Mouse (Mus musculus) right cerebral cortex, adult 2 months (tissue): ENCODE data around the gene Intu.

Source experiments
- DNase-seq, 2 experiments: peaks; one replicate each; pipeline ENCODE4 v3.0.0; 2021 to 2022; ENCODE audit warnings: low spot score in 2 of 2

Intu gene

DNA sequence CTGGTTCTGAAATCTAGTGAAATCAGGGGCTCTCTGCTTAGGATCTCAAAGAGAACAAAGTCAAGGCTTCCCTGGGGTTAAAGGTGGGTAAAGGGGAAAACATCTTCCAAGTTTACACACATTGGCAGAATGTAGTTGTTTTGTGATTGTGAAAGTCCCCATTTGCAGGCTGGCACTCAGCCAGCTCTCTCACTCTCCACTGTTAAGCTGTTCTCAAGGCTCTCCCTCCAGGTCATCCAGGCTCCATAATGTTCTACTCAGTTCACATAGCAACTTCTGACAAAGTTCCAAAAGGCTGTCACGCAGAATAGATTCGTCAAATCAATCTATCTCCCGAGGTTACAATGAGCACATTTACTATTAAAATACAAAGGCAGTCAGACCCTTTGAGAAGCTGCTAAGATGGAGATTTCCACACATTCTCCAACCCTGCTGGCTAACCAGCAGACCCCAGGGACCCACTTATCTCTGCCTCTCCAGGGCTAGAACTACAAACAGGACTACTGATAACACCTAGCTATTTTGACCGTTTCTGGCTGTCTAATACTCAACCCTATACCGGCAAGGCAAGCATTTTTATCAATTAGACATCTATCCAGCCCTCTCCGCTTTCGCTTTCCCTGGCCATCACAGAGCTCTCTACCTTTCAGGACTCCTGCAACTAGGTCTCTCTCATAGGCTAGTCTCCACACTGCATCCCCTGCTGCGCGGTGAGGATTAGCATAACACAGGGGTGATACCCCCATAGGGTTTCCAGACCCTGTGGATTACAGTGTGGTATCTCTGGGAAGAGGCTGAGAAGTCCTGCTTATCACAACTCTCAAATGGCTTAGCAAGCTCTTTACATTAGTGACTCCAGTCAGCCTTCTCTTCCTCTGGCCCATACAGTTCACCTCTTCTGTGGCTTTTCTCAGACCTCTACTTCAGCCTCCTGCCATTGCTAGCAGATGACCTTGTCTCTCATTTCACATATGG lies 2.8 kb upstream of the Intu start:
- no peak for DNase-seq

DNA sequence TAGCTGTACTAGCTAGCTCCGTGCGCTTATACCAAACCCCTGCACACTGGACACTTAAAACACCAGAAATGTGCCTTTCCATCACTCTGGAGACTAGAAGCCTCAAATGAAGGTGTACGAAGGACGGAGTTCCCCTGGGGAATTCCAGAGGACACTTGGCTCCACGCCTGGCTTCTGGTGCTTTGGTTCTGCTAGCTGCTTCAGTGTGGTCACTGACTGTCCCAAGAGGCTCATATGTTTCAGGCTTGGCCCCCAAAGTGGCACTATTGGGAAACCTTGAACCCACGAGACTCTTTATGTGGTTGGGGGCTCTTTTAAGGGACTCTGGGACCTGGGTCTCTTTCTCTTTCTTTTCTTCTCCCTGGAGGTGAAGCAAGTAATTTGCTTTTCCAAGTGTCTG lies 2.1 kb upstream of the Intu start:
- no peak for DNase-seq

DNA sequence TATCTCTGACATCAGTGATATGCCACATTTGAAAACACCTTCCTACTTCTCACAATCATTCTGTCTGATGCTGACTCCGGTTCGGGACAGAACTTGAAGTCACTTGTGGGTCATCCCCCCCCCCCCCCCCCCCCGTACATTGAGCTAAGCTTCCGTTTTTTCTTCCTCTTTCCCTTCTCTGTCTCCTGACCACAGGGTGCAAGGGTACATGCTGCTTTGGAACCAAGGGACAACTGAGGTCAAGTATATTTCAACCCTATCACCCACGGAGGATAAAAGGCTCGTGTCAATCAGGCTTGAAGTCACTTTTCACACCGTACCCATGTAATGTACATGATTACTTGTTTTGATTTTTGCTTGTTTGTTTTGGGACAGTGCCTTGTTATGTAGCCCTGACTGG lies 241 bp upstream of the Intu start:
- no peak for DNase-seq

DNA sequence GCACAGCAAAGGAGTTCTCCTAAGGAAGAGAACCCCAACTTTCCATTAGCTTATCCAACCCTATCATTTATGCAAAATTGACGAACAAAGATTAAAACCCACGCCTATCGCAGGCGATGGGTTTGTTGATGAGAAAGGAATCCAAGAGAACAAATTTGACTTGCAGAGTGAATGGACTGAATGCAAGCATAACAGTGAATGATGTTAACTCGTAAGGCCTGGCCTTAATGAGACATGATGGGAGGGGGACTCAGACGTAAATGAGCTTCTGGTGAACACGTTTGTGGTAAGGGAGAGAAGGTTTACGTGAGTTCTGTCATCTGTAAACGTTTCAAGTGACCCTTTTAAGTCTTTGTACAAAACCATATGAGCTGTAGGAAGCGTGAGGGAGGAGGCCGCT lies 1.2 kb downstream of the Intu start:
- no peak for DNase-seq

DNA sequence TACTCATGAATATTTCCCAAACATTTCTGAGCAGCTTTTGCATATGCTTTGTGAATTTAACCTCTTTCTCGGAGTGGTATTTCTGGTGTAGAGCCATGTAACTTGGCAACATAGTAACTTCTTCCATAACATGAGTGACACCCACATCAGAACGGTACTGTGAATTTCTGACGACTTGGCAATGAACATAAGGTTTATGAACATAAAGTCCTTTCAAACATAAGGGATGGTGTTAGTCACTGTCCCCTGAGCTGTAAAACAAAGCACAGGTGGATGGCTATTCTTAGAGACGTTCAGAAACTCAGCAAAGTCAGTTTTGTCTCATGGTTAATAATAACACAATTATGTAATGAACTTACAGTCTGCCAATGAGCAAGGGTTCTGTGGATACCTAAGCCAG lies 3.1 kb downstream of the Intu start:
- no peak for DNase-seq

DNA sequence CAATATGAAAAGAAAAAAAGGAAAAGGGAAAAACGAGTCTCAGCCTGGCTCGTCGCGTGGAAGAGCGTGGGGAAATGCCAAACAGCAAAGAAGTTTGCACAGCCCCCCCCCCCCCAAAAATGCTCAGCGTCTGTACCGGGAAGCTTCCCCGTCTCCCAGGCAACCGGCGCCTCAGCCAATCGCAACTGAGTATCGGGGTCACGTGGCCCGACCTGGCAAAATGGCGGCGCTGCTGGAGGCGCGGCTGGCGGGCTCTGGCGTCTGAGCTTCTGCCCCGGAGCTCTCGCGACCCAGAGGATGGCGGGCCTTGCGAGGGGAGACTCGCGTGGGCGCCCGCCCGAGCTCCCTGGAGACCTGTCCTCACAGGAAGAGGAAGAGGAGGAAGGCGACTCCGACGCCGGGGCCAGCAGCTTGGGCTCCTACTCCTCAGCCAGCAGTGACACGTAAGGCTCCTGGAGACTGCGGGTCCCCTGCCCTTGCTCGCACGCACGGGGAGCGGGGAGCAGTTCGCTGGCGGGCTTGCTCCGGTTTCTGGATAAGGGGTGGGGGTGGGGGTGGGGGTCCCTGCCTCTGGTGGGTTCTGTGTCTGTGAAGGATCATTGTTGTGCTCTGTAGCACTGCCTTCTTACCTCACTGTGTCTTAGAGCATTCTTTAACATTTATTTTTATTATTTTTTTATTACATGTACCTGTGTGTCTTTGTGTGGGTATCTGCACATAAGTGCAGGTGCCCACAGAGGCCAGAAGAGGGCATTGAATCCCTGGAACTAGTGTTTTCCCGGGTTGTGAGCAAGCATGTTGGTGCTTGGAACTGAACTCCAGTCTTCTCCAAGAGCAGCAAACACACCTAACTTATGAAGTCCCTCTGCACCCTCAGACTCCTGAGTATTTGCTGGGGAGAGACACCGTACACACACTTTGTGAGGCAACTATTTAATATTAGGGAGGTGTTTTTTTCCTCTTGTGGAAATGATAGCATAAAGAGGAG lies 9.8 kb downstream of the Intu start:
- DNase-seq = peak; percentile 91

DNA sequence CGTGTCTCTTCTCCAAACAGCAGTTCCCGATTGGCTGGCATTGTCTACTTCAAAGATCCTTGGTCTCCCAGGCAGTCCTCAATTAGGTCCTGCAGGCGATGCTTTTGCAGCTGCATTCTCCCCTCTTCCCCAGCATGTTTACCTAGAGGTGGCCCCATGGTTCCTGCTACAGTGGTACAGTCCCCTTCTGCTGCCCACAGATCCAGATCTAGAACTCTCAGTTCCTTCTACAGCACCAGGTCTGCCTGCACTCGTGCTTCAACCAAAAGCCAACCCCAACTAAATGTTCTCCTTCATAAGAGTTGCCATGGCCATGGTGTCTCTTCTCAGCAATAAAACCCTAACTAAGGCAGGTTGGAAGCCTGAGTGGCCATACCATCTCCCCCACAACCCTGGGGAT lies 15.5 kb downstream of the Intu start:
- DNase-seq = no peak

DNA sequence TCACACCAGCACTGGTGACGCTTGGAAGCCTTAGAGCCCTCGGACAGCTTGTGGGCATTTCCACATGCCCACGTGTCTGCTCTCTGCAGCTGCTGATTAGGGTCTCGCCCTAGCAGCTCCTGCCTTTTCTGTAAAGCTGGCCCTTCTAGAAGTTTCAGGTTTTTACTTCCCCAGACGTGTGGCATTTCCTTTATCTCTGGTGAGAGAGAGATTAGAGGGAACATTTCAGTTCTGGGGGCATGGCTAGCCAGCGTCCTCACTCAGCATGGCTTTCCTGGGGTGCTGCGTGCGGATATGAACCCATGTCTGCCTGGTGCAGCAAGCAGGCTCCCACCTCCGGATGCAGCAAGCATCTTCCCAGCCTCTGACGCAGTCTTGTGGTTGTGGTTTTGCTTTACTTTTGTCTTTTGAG lies 121.9 kb downstream of the Intu start:
- DNase-seq = no peak

DNA sequence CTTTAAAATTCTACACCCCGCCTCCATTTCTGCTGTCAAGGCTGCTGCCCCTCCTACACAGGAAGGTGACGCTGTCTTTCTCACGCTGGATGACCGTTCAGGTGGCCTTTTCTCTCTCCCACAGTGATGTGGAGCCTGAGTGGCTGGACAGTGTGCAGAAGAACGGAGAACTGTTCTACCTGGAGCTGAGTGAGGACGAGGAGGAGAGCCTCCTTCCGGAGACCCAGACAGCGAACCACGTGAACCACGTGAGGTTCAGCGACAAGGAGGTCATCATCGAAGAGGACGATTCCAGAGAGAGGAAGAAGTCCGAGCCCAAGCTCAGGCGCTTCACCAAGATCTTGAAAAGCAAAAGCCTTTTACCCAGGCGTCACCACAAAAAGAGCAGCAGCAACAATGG lies 122.5 kb downstream of the Intu start:
- no peak for DNase-seq

DNA sequence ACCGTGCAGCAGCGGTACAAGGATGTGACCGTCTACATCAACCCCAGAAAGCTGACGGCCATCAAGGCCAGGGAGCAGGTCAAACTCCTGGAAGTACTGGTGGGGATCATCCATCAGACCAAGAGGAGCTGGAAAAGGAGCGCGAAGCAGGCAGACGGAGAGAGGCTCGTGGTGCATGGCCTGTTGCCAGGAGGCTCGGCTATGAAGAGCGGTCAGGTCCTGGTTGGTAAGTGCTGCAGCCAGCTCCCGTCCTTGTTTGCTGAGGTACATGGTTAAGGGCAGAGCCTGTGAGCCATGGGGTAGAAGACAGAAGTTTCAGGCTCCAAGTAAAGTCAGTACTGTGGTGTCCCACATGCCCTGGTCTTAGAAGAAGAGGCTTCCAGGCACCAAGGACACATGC lies 122.9 kb downstream of the Intu start:
- no peak for DNase-seq

DNA sequence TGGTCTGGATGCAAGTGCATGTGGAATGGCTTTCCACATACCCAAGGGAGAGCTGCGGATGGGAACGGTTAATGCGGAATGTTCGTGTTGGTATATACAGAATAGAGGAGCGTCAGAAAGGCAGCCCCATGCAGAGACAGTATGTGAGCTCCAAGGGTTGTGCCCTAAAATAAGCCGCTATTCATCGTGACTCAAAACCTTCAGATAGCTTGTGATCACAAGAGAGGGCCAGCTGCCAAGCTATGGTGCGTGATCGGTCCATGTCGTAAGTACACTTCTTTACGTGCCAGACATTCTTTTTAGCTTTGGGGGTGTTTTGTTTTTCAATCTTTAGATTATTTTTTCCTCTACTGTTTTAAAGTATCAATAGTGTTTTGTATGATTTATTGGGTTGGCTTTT lies 124.5 kb downstream of the Intu start:
- DNase-seq = no peak

DNA sequence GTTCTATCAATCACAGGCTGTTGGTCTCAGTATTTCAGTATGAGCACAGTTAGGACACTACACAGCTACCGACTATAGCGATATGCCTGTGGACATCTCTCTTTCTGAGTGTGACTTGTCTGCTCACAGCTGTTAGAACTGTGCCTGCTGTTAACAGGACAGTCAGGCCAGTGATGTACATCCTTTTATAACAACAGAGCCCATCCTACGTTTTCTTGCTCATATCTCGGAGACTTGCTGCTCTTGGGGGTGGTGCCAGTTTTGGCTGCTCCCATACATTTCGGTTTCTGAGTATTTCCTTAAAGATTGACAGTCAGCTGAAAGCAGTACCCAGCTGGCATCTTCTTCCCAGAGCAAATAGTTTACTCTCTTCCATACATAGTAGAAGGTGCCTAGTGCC lies 125.3 kb downstream of the Intu start:
- DNase-seq = no peak

DNA sequence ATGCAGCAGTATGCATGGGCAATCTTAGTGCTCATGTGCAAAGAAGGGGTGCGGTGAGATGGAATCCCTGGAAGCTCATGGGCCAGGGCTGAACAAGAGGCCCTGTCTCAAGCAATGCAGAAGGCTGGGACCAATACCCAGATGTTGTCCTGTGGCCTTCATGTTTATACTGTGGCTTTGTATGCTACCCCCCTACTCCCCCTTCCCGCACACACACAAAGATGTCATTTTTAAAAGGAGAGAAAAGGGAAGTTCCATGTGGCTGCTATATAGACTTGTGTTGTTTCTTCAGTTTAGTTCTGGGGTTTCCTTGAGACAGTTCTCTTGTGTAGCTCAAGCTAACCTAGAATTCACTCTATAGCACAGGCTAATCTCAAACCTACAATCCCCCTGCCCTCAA lies 129.1 kb downstream of the Intu start:
- DNase-seq = no peak

DNA sequence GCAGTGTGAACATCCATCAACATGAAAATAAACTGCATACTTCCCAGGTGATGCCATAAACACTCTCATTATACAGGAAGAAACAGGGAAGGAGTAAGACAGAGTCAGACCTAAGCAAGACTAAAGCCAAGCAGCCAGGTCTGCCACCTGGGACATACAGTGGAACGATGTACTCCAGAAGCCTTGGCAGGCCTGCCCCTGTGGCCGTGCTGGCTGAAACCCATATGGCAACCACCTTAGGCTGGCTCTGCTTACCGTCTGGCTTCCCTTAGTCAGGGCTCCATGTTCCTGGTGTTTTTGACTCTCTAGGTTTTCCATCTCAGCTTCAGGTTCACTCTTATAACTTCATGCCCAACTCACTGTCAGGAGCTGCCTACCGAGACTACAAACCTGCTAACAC lies 135.0 kb downstream of the Intu start:
- no peak for DNase-seq

DNA sequence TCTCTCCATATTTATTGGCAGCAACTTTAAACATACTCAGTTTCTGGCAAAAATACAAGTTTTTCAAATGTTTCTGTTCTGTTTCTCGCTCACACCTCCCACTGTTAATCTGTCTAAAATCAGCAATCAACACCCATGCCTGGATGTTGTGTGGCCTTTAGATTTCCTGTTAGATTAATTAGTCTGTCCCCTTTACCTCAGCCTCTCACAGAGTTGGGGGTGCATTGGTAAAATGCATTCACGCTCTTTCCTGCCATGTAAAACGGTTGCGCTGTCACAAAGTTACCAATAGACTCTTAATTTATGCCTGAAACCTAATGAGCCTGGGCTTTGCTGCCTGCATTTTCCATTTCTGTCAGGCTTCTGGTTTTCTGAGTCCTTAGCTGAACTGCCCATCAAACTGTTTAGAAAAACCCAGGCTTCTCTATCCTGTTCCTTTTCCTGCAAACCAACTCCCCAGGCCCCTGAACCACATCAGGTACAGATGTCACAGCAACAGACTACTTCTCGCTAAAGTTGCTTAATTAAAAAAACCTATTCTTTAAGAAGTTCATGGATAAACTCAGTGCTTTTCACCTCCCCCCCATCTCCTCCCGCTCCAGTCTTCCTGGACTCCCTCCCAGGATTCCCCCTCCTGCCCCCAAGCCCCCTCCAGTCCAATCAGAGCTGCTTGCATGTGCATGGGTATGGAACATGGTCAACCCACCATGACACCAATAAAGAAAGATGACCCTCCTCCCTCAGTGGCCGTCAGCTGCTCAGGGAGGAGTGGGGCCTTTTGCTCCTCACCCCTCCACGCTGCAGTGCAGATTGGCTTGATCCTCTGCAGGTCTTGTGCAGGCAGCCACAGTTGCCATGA lies 136.0 kb downstream of the Intu start:
- DNase-seq = peak in 1 of 2 experiments; percentile 7

DNA sequence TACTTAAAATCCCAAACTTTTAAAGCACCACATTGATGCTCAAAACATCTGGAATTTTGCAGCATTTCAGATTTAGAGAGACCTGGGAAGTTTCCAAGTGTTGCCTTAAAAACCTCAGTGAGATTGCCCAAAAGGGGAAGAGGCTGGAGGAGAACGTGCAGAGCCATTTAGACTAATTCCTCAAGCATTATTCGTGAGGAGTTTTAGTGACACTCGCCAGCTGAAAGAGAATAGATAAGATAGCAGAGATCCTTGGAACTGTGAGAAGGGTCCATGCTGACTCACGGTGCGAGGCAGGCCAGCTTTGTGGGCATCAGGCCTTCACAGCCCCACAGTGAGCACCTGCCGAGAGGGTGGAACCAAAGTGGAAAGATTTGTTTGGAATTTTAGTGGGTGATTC lies 137.8 kb downstream of the Intu start:
- DNase-seq = no peak

DNA sequence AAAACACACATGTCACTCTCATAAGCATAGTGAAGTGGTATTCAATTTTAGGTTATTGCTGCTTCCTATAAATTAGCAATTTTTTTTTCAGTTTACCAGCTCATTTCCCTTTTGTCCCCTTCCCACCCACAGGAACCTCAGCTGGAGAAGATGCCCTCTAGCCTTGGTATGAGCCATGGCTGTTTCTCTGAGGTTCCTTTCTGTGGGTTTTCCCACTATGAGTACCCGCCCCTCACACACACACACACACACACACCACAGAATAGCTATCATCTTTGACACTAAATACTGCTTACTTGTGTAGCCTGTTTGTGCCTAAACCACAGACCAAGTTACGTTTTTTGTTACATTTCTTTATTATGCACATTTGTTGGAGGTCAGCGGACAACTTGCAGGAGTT lies 138.3 kb downstream of the Intu start:
- DNase-seq = no peak

DNA sequence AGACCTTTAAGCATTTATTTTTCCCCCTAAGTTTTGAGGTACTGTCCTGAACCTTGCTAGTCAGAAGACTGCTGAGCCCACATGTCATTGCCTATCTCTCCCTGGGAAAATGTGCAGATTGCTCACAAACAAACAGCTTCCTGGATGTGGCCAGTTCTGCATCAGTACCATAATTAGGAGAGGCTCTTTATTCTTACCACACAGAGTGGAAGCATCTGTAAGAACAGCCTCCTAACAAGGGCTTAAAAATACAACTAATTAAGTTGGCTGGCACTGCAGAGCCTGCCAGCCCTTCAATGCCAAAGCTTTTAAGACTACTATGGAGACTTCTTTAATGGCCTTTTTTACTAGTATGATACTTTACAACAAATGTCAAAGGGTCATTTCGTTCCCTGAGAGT lies 142.4 kb downstream of the Intu start:
- DNase-seq = no peak

DNA sequence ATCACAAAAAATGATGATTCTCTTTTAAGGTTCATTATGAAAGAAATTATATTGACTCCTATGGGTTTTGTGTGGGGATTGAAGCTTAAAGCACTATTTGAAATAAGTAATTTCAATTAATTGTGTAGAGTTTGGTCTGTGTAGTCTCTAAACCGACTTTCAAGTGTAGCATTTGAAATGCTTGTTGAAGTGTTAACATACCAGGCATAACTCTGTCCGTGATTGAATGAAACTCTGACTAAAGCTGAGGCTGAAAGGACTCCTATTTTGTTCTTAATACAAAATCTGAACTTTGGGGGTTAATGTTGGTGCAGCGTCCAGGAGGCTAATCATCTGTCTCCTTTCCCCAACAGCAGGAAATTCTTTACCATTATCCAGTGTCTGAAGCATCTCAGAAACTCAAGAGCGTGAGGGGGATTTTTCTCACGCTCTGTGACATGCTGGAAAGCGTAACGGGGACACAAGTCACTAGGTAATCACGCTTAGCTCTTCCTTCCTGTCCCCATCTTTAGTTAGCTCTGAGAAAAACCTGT lies 143.9 kb downstream of the Intu start:
- no peak for DNase-seq

DNA sequence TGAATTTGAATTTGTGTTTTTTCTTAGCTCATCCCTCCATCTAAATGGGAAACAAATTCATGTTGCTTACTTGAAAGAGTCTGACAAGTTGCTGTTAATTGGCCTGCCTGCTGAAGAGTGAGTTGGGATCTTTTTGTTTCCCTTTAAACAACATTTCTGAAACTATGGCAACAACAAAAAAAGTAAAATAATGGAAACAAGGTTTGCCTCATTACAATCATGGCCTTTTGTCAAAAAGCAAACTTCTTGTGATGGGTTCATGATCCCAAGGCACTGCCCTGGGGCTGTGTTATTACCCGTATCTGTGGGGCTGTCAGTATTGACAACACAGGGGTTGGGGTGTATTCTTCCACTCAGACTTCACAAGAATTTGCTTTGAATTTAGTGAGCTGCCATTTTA lies 147.8 kb downstream of the Intu start:
- DNase-seq = no peak

DNA sequence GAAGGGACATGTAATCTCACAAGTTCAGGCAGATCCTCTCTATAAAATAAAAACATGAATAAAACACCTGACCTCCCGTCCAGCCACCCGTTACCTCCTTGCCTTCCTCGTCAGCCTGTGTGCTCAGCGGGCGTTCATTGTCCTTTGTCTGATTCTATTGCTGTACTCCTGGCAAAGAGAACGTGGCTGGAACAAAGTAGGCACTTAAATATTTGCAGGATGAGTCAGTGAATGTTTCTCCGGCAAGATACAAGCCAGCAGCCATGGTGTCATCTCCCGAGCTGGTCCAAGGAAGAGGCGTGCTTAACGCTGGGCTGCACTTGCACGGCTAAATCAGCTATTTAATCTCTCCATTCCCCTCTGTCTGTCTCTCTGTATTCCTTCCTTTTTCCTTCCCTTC lies 151.3 kb downstream of the Intu start:
- peak; percentile 7 to 10 for DNase-seq
